Mouse (Mus musculus): ENCODE results near the gene Ell3.

The Ell3 gene

DNA sequence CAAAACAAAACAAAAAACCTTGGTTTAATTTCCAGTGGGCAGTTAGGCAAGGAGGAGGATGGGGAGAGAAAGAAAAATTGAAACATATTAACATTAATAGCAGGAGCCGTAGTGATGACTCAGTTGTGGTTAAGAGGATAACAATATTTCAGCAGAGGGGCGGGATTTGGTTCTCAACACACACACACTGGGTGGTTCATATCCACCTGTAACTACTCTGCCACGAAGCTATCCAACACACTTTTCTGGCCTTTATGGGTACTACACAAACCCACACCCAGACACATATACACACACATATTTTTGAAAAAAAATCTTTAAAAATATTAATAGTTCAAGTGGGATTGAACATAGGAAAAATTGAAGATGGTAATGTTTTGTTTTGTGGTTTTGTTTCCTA, 2.9 kb upstream of the Ell3 start:
- no peak for DNase-seq

- DNase-seq = no peak
Observed at GRCm38 (mm10) chr2:121446506-121446905, 2.4 kb upstream of the Ell3 start.

DNA sequence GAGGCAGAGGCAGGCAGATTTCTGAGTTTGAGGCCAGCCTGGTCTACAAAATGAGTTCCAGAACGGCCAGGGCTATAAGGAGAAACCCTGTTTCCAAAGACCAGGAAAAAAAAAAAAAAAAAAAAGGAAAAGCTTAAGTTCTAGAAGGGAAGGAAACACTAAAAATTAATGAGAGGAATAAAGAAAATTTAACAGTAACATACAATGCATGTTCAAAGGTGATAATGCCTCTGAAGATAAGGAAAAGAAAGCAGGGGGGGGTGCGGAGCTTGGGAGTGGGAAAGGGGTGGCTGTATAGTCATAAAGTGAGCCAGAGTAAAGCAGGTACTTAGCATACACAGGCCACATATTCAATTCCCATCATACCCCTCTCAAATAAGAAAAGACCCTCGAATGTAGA, 1.0 kb upstream of the Ell3 start:
- no peak for DNase-seq

GRCm38 (mm10) chr2:121443068-121443349, 1.1 kb downstream of the Ell3 start:
- peak; percentile 28 for DNase-seq

DNA sequence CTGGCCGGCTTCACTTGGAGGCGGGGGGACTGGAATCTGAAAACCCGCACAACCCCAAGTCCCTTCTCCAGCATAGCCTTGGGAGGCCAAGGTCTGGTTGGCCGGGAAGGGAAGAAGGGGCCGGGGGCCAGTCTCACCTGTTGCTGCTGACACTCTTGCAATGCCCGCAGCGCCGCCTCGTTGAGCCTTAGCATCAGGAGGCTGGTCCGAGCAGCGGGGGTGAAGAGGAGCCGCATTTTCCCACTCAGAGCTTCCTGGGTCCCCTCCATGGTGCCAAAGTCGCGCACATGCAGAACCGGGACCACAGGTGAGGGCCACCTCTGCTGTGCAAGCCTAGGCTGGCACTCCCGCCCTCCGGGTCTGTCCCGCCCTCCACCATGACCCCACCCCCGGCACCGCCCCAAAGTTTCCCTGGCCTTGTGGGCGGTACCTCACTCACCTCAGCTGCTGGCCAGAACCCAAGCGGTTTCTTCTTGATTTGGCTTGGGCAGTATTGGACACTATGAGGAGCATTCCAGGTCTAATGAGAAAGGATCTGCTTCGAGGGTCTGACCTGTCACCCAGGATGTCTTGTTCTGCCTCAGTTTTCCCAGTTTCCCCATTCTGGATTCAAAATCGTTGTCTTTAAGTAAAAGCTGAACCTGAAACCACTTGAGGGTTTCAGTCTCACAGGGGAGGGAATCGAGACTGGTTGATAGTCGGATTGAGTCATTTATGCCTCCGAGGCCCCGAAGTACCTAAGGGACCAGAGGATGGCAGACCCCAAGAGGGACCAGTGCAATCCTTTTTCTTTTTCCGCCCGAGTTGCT, 1.6 kb downstream of the Ell3 start:
- DNase-seq = peak; percentile 89

DNA sequence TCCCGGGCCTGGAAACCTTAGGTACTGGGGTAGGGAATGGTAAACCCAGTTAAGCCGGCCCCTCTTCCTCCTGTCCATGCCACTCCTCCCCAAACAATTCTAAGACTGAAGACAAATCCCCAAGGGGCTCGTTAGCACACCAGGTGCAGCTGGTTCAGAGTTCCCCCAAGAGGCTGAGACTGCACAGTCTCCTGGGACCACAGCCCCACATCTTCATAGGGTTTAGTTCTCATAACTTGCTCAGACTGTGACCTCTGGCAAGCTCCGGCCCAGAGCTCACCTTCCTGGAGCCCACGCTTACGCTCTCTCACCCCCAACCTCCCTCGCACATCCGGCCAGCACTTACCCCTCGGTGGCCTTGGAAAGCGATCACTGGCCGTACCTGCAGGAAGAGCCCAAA, 2.3 kb downstream of the Ell3 start:
- peak; percentile 12 for DNase-seq

DNA sequence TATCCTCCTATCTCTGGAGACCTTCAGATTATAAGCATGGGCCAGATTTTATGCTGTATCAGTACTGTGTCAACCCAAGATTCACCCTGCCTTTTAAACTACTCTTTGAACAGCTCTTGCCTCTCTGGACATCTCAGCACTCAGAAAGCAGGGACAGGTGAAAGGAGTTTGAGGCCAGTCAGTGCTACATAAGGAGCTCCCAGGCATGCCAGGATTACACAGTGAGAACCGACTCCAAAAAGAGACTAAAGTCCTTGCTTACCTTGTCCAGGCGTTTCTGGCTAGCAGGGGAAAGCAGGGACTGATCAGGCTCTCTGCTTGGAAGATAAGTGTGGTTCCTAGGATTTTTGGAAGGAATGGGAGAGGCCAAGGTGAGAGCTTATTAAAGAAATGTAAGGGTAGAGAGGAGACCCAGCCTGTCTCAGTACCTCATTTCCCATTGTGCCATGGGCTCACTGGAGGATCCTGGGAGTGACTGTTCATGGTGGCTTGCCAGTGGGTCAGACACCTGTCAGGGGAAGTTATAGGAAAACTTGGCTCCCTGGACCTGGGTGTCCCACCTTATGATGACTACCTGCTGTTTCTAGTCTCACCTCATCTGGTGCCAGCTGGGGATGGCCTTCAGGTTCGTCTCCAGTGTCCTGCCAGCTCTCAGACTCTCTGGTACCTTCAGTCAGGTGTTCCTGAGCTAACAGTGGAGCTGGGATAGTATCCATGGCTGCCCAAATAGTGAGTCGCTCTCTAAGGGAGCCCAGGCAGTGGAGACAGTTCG, 3.1 kb downstream of the Ell3 start:
- no peak for DNase-seq

GRCm38 (mm10) chr2:121439746-121440145, 4.3 kb downstream of the Ell3 start:
- DNase-seq = peak; percentile 55

DNA sequence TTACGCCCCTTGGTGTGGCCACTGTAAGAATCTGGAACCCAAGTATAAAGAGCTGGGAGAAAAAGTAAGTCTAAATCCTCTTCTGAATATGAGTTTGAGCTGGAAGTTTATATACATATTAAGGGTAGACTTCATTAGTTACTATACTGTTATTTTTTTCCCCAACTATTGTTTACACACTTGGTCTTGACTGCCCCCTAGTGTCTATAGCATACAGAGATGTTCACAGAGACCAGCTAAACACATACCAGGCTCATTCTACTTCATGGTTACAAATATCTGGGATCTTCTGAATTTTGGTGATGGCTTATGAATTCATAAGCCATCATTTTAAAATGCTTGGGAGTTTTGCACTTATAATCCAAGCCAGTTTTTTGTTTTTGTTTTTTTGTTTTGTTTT, 9.2 kb downstream of the Ell3 start:
- DNase-seq = no peak

DNA sequence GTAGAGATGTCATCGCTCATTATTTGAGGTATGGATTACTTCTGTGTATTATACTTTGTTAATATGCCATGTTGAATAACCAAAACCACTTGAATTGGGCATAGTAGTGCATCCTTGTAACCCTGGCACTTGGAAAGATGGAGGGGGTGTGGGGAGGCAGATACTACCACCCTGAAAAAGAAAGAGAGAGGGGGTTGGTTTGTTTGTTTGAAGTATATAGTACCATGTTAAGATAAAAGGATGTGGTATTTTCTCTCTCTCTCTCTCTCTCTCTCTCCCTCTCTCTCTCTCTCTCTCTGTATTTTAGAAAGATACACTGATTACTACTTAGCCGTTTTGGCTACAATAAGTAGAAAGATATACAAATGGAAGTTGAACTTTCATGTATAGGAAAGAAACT, 18.2 kb downstream of the Ell3 start:
- no peak for DNase-seq

GRCm38 (mm10) chr2:121423166-121423565, 20.9 kb downstream of the Ell3 start:
- no peak for DNase-seq

DNA sequence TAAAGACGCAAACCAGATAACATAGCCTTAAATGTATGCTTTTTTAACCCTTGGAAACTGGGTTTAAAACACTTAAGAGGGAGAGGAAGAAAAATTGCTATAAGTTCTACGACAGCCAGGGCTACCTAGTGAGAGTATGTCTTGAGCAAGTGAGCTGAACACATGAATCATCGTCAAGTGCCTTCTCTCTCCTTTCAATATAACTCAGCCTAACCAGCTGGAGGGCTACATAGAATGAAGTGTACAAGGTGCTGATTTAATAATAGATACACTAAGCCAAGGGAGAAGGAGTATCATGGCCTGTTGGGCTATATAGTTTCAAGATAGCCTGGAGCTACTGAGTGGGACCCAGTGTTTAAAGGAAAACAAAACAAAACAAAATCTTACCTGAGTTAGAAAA, 25.6 kb downstream of the Ell3 start:
- DNase-seq = no peak

DNA sequence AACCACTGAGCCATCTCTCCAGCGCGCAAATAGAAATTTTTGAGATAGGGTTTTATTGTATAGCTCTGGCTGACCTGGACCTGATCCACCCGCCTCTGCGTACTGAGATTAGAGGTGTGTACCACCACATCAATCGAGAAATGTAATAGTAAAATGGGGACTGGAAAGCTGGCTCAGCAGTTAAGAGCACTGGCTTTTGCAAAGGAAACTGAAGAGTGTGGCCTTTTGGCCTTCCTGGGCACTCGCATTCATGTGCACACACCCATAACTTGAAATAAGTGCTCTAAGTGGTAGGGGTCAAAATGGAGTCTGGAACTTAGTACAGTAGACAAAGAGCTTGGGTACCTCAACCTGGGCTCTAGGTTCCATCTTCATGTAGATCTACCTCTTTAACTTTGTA, 27.7 kb downstream of the Ell3 start:
- DNase-seq = no peak

- DNase-seq = no peak
Observed at GRCm38 (mm10) chr2:121415591-121415990, 28.5 kb downstream of the Ell3 start.

DNA sequence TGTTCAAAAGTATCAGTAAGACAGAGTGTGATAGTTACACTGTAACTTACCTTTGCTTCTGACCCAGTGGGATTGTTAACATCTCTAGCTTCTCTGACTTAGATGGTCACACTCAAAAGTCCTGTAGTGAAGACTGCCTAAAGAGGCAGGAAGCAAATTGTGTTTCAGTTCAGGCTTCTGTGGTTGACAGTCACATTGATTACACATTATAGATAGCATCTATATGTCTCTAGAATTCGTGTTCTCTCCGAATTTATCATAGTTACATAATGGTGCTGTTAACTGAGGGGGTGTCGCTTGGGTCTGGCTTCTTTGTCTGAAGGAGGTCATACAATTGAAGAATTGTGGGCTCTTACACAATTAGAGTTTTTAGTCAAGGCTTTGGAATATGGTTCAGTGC, 29.0 kb downstream of the Ell3 start:
- DNase-seq = no peak

DNA sequence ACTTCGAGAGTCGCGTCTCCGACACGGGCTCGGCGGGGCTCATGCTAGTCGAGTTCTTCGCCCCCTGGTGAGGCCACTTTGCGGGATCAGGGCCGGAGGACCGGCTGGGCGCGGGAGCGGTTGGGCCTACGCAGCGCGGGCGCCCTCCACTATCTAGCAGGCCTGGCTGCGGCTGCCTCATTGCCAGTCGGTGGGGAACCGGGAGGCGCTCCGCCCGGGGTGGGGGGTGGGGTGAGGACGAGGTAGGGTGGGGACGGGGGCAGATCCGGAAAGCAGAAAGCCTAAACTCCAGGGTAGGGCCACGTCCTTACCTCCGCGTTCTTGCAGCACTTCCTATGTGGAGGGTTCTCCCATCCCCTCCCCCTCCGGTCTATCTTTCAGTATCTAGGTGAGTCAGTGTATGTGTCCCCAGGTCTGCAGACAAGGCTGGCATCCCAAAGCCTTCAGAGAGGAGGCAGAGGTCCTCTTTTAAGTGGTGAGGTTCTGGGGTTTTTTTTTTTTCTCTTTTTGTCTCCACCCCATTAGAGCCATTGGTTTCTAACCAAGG, 29.9 kb downstream of the Ell3 start:
- no peak for DNase-seq

DNA sequence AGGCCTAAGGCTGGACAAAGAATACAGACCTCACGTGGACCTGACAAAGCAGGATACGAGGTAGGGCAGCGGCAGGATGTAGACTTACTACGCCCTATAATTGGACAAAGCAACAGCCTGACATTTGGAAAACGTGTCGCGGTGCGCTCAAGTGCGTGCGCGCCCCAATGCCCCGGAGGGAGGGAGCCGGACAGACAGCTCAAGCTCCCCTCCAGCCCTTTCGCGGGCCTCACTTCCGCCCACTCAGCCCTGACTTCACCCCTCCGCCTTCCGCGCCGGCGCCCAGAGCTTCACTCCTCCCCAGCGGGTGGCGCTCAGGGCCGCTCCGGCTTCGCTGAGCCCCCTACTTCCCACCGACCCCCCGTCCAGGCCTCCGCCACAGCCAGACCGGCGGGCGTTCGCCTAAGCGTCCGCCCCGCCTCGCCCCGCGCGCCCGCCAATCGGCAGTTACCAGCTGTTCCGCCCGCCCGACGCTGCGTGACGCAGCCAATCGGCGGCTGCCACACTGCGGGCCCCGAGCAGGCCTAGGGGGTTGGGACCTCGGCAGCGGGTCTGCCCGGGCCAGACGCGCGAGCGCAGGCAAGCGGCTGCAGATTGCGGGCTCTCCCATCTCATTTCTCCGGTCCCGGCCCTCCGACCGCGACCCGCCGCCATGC, 30.6 kb downstream of the Ell3 start, which contains the start of the genes Pdia3 and Catsper2:
Pdia3 (plus strand) TSS at position 389 of the 656 bp plus-strand sequence.
Catsper2 (minus strand) TSS at position 406 of the 656 bp plus-strand sequence.
- peak; percentile 98 for DNase-seq

- DNase-seq = no peak
Observed at GRCm38 (mm10) chr2:121412843-121413386, 31.2 kb downstream of the Ell3 start.

- peak; percentile 29 for DNase-seq
Observed at GRCm38 (mm10) chr2:121408160-121408559, 35.9 kb downstream of the Ell3 start.

DNA sequence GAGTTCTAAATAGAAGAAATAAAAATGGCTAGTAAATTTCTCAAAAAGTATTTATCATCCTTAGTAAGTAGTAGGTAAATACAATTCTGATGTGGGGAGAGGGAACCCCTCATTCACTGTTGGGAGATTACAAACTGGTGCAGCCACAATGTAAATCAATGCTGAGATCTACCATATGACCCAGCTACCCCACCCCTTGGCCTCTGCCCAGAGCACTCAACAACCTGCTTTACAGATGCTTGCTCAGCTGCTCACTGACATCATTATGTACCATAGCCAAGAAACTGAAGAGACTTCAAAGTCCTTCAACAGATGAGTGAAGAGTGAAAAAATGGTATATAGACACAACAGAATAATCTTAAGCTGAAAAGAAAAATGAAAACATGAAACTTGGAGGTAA, 40.8 kb downstream of the Ell3 start:
- peak; percentile 28 for DNase-seq

- peak; percentile 92 for DNase-seq
Observed at GRCm38 (mm10) chr2:121396624-121397023, 47.5 kb downstream of the Ell3 start.

Data from kidney, postnatal 10 days (tissue).